Mouse (Mus musculus): ENCODE measurements around the gene Fut4. TPM values are rescaled to one million over a fixed set of nuclear protein-coding genes. Genes with fewer than 3 reads are reported as not detected.

Fut4 gene
- polyA plus RNA-seq (2015; fragmentation: Nextera tagmentation; extraction: Ambion mirVana) = 3.0 and 3.2 TPM in 2 replicates

GRCm38 (mm10) chr9:14752001-14752522, at the start of gene Fut4:
TSS of gene Fut4 (minus strand) at chr9:14752393.
- Histone ChIP-seq H3K4me3 (ENCODE audit: low read length) (peak within 1 kb of the TSS; percentile 60), H3K36me3 (ENCODE audit: insufficient read depth, low read length) (no peaks in the 10 kb centered on the region), H3K9ac (replicated peaks; ENCODE audit: low read length) (peak within 1 kb of the TSS; percentile 81), H3K9me3 (ENCODE audit: low read length) (no peaks in the 10 kb centered on the region), H3K4me1 (ENCODE audit: insufficient read depth, low read length) (peaks cover 8% of the 10 kb centered on the region; the same call in 1 of the 2 replicates), H3K27ac (ENCODE audit: low read length) (peak within 1 kb of the TSS; percentile 52; the same call in 1 of the 2 replicates), H3K4me2 (replicated peaks; ENCODE audit: low read depth, low read length) (peak within 1 kb of the TSS; percentile 99), H3K27me3 (ENCODE audit: insufficient read depth, low read length) (no peaks in the 10 kb centered on the region)
- under 1% methylated on average over 28 of the region's 28 CpGs for WGBS
- ATAC-seq (ENCODE audit: low FRiP score, low TSS enrichment) = peak; percentile 89

GRCm38 (mm10) chr9:14787356-14787755, 35.2 kb upstream of the Fut4 start:
- no peak for ATAC-seq (ENCODE audit: low FRiP score, low TSS enrichment)
- Histone ChIP-seq H3K27ac (ENCODE audit: low read length) (no peak overlapping the region), H3K4me1 (ENCODE audit: insufficient read depth, low read length) (0 out of 2 replicates have a peak, but pooled peaks cover 10% of the 10 kb centered on the region), H3K36me3 (ENCODE audit: insufficient read depth, low read length) (peaks cover 13% of the 10 kb centered on the region), H3K4me3 (ENCODE audit: low read length) (no peak overlapping the region), H3K27me3 (ENCODE audit: insufficient read depth, low read length) (no peaks in the 10 kb centered on the region), H3K9me3 (ENCODE audit: low read length) (no peaks in the 10 kb centered on the region), H3K9ac (replicated peaks; ENCODE audit: low read length) (no peak overlapping the region), H3K4me2 (replicated peaks; ENCODE audit: low read depth, low read length) (no peak overlapping the region)
- WGBS = 86% methylated on average over 6 of the region's 6 CpGs

GRCm38 (mm10) chr9:14784039-14785002, 32.1 kb upstream of the Fut4 start, which contains the start of the genes Mre11a and Ankrd49:
TSS of gene Mre11a (plus strand) at chr9:14784654.
TSS of gene Ankrd49 (minus strand) at chr9:14784856.
- under 1% methylated on average over 62 of the region's 62 CpGs for WGBS
- Histone ChIP-seq H3K9me3 (ENCODE audit: low read length) (no peaks in the 10 kb centered on the region), H3K4me2 (replicated peaks; ENCODE audit: low read depth, low read length) (peak within 1 kb of the TSS; percentile 92), H3K9ac (replicated peaks; ENCODE audit: low read length) (peak within 1 kb of the TSS; percentile 77), H3K27ac (ENCODE audit: low read length) (peak within 1 kb of the TSS; percentile 93), H3K4me3 (ENCODE audit: low read length) (peak within 1 kb of the TSS; percentile 63), H3K4me1 (ENCODE audit: insufficient read depth, low read length) (0 out of 2 replicates have a peak, but pooled peaks cover 10% of the 10 kb centered on the region), H3K27me3 (ENCODE audit: insufficient read depth, low read length) (no peaks in the 10 kb centered on the region), H3K36me3 (ENCODE audit: insufficient read depth, low read length) (peaks cover 25% of the 10 kb centered on the region)
- ATAC-seq (ENCODE audit: low FRiP score, low TSS enrichment) = peak; percentile 100

- no peak for ATAC-seq (ENCODE audit: low FRiP score, low TSS enrichment)
- 41% methylated on average over 13 of the region's 13 CpGs for WGBS
- Histone ChIP-seq H3K27me3 (ENCODE audit: insufficient read depth, low read length) (no peaks in the 10 kb centered on the region), H3K4me2 (replicated peaks; ENCODE audit: low read depth, low read length) (no peak overlapping the region), H3K36me3 (ENCODE audit: insufficient read depth, low read length) (peaks cover 19% of the 10 kb centered on the region; the same call in 1 of the 2 replicates), H3K27ac (ENCODE audit: low read length) (no peak overlapping the region), H3K9ac (replicated peaks; ENCODE audit: low read length) (no peak overlapping the region), H3K4me3 (ENCODE audit: low read length) (no peak overlapping the region), H3K9me3 (ENCODE audit: low read length) (no peaks in the 10 kb centered on the region), H3K4me1 (ENCODE audit: insufficient read depth, low read length) (no peaks in the 10 kb centered on the region)
Observed at GRCm38 (mm10) chr9:14778341-14778740, 26.1 kb upstream of the Fut4 start.

- no peak for ATAC-seq (ENCODE audit: low FRiP score, low TSS enrichment)
- Histone ChIP-seq H3K4me1 (ENCODE audit: insufficient read depth, low read length) (peaks cover 4% of the 10 kb centered on the region; the same call in 1 of the 2 replicates), H3K4me3 (ENCODE audit: low read length) (no peak overlapping the region), H3K4me2 (replicated peaks; ENCODE audit: low read depth, low read length) (no peak overlapping the region), H3K36me3 (ENCODE audit: insufficient read depth, low read length) (no peaks in the 10 kb centered on the region), H3K9ac (replicated peaks; ENCODE audit: low read length) (no peak overlapping the region), H3K27me3 (ENCODE audit: insufficient read depth, low read length) (peaks cover 10% of the 10 kb centered on the region; the same call in 1 of the 2 replicates), H3K27ac (ENCODE audit: low read length) (no peak overlapping the region), H3K9me3 (ENCODE audit: low read length) (no peaks in the 10 kb centered on the region)
- 35% methylated on average over 2 of the region's 2 CpGs for WGBS
Observed at GRCm38 (mm10) chr9:14773813-14774212, 21.6 kb upstream of the Fut4 start.

- H3K9ac ChIP-seq (replicated peaks; ENCODE audit: low read length) = no peak overlapping the region
- H3K9me3 ChIP-seq (ENCODE audit: low read length) = no peaks in the 10 kb centered on the region
- 88% methylated on average over 2 of the region's 2 CpGs for WGBS
- no peak overlapping the region for H3K4me3 ChIP-seq (ENCODE audit: low read length)
- ATAC-seq (ENCODE audit: low FRiP score, low TSS enrichment) = no peak
- H3K36me3 ChIP-seq (ENCODE audit: insufficient read depth, low read length) = no peaks in the 10 kb centered on the region
- peaks cover 13% of the 10 kb centered on the region for H3K27me3 ChIP-seq (ENCODE audit: insufficient read depth, low read length)
- H3K4me2 ChIP-seq (replicated peaks; ENCODE audit: low read depth, low read length) = no peak overlapping the region
- peaks cover 4% of the 10 kb centered on the region; the same call in 1 of the 2 replicates for H3K4me1 ChIP-seq (ENCODE audit: insufficient read depth, low read length)
- H3K27ac ChIP-seq (ENCODE audit: low read length) = no peak overlapping the region
Observed at GRCm38 (mm10) chr9:14772074-14772473, 19.9 kb upstream of the Fut4 start.

GRCm38 (mm10) chr9:14770803-14771471, 18.7 kb upstream of the Fut4 start, which contains the start of gene 1700012B09Rik:
TSS of gene 1700012B09Rik (minus strand) at chr9:14771030.
- Histone ChIP-seq H3K4me3 (ENCODE audit: low read length) (no peak within 1 kb of the TSS), H3K9ac (replicated peaks; ENCODE audit: low read length) (no peak within 1 kb of the TSS), H3K4me2 (replicated peaks; ENCODE audit: low read depth, low read length) (0 out of 2 replicates have a peak within 1 kb of the TSS, but pooled peaks have one; percentile 21), H3K27me3 (ENCODE audit: insufficient read depth, low read length) (peaks cover 13% of the 10 kb centered on the region), H3K27ac (ENCODE audit: low read length) (no peak within 1 kb of the TSS), H3K36me3 (ENCODE audit: insufficient read depth, low read length) (no peaks in the 10 kb centered on the region), H3K4me1 (ENCODE audit: insufficient read depth, low read length) (peaks cover 4% of the 10 kb centered on the region; the same call in 1 of the 2 replicates), H3K9me3 (ENCODE audit: low read length) (no peaks in the 10 kb centered on the region)
- WGBS = 21% methylated on average over 23 of the region's 23 CpGs
- ATAC-seq (ENCODE audit: low FRiP score, low TSS enrichment) = peak; percentile 75

- no peak overlapping the region for H3K27ac ChIP-seq (ENCODE audit: low read length)
Observed at GRCm38 (mm10) chr9:14769811-14770210, 17.6 kb upstream of the Fut4 start.

GRCm38 (mm10) chr9:14764765-14765164, 12.6 kb upstream of the Fut4 start:
- H3K4me1 ChIP-seq (ENCODE audit: insufficient read depth, low read length) = no peaks in the 10 kb centered on the region
- H3K4me3 ChIP-seq (ENCODE audit: low read length) = no peak overlapping the region
- no peak overlapping the region for H3K9ac ChIP-seq (replicated peaks; ENCODE audit: low read length)
- no peaks in the 10 kb centered on the region for H3K36me3 ChIP-seq (ENCODE audit: insufficient read depth, low read length)
- ATAC-seq (ENCODE audit: low FRiP score, low TSS enrichment) = no peak
- H3K4me2 ChIP-seq (replicated peaks; ENCODE audit: low read depth, low read length) = no peak overlapping the region
- WGBS = 22% methylated on average over 7 of the region's 7 CpGs
- H3K27ac ChIP-seq (ENCODE audit: low read length) = no peak overlapping the region
- no peaks in the 10 kb centered on the region for H3K9me3 ChIP-seq (ENCODE audit: low read length)
- peaks cover 3% of the 10 kb centered on the region; the same call in 1 of the 2 replicates for H3K27me3 ChIP-seq (ENCODE audit: insufficient read depth, low read length)

More at GRCm38 (mm10) chr9:14769811-14770210, 17.6 kb upstream of the Fut4 start:
- no peak for ATAC-seq (ENCODE audit: low FRiP score, low TSS enrichment)
- H3K9me3 ChIP-seq (ENCODE audit: low read length) = no peaks in the 10 kb centered on the region
- H3K27me3 ChIP-seq (ENCODE audit: insufficient read depth, low read length) = peaks cover 13% of the 10 kb centered on the region
- no peak overlapping the region for H3K9ac ChIP-seq (replicated peaks; ENCODE audit: low read length)
- H3K4me1 ChIP-seq (ENCODE audit: insufficient read depth, low read length) = peaks cover 4% of the 10 kb centered on the region; the same call in 1 of the 2 replicates
- H3K4me3 ChIP-seq (ENCODE audit: low read length) = no peak overlapping the region
- 63% methylated on average over 5 of the region's 6 CpGs for WGBS
- no peak overlapping the region for H3K4me2 ChIP-seq (replicated peaks; ENCODE audit: low read depth, low read length)
- H3K36me3 ChIP-seq (ENCODE audit: insufficient read depth, low read length) = no peaks in the 10 kb centered on the region

All from kidney, embryonic 16.5 days (tissue).